Mouse (Mus musculus) C2C12 (cell line): ENCODE measurements at regions not wholly inside any gene's neighbourhood (a gene's known extent, or its start where the extent isn't known, plus 50 kb on each side); places are given as distances from the start of the nearest gene placed in this dataset.

Experiments used
- H3K27me3 ChIP-seq: one replicate; pipeline ENCODE4 v1.6.1; 2011; ENCODE audit not compliant: control insufficient read depth, insufficient read depth, insufficient read length
- H3K36me3 ChIP-seq: one replicate; pipeline ENCODE4 v1.6.1; 2011; ENCODE audit not compliant: control insufficient read depth, insufficient read depth
- H3K4me3 ChIP-seq: one replicate; pipeline ENCODE4 v1.5.1; 2011; ENCODE audit warnings: mild to moderate bottlenecking, control low read depth; ENCODE audit not compliant: poor library complexity, insufficient read depth, severe bottlenecking
- H3K79me2 ChIP-seq: one replicate; pipeline ENCODE4 v1.6.1; 2011; ENCODE audit not compliant: control insufficient read depth, insufficient read depth
- H3K79me3 ChIP-seq: one replicate; pipeline ENCODE4 v1.6.1; 2011; ENCODE audit warnings: low read depth, control low read depth
- H3ac ChIP-seq: one replicate; pipeline ENCODE3; 2011; ENCODE audit warnings: low read depth; ENCODE audit not compliant: control insufficient read depth, insufficient read length
- CEBPB ChIP-seq: IDR thresholded peaks from one replicate; pipeline ENCODE4 v1.6.1; 2011; ENCODE audit warnings: low read depth, mild to moderate bottlenecking, control low read depth, moderate library complexity
- CTCF ChIP-seq: IDR thresholded peaks from one replicate; pipeline ENCODE4 v1.5.1; 2011; ENCODE audit not compliant: control insufficient read depth, insufficient read depth, insufficient read length
- FOSL1 ChIP-seq: IDR thresholded peaks from one replicate; pipeline ENCODE4 v1.8.0; 2011; ENCODE audit warnings: mild to moderate bottlenecking, low read length; ENCODE audit not compliant: poor library complexity, insufficient read depth, severe bottlenecking
- MAX ChIP-seq: IDR thresholded peaks from one replicate; pipeline ENCODE4 v1.6.1; 2011; ENCODE audit warnings: mild to moderate bottlenecking, control low read depth
- MYOD1 ChIP-seq: IDR thresholded peaks from one replicate; pipeline ENCODE4 v1.6.1; 2011; ENCODE audit warnings: low read depth; ENCODE audit not compliant: control insufficient read depth, insufficient read length
- MYOG ChIP-seq: IDR thresholded peaks from one replicate; pipeline ENCODE4 v1.6.1; 2011; ENCODE audit not compliant: control insufficient read depth, insufficient read length; ENCODE audit errors: extremely low read depth
- USF1 ChIP-seq: IDR thresholded peaks from one replicate; pipeline ENCODE4 v1.6.1; 2011; ENCODE audit warnings: low read depth, mild to moderate bottlenecking, control low read depth, moderate library complexity

DNA sequence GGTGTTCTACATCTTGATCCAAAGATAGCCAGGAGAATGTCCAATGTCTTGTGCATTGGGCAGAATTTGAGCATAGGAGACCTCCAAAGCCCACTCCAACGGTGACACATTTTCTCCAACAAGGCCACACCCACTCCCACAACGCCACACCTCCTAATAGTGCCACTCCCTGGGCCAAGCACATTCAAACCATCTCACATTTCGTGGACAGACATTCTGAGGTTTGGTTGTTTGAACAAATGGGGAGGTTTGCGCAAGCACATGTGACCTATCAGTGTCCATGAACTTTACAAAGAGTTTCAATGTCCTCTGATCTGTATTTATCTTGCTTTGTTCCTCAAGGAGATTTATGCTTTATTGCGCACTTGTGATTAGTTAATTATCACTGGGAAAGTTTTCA lies 63.5 kb downstream of the Gm11983 start:
- Histone ChIP-seq H3K36me3 (no peaks in the 10 kb centered on the region), H3ac (no peak overlapping the region), H3K4me3 (no peak overlapping the region), H3K27me3 (no peaks in the 10 kb centered on the region), H3K79me3 (no peaks in the 10 kb centered on the region), H3K79me2 (no peaks in the 10 kb centered on the region)
- TF ChIP-seq MYOD1 = no peak
- TF ChIP-seq CEBPB = peak; percentile 64

DNA sequence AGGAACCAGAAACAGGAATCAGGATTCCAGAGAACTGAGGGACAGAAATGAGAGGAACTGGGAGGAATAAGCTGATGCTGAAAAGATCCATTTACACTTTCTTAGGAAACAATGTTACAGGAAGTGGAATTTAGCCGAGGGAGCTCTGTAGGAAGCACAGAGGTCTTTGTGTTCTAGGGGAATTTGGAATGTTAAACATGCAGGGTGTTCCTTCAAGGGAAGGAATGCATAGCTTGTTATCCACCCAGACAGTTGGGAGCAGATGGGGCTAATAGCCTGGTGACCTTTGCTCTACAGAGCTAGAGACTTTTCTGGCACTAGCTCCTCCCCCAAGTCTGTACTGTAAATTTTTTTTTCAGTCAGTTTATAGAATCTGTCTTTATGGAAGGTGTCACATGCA lies 64.1 kb downstream of the Gm11983 start:
- no peaks in the 10 kb centered on the region for H3K27me3 ChIP-seq
- no peaks in the 10 kb centered on the region for H3K79me2 ChIP-seq
- no peak overlapping the region for H3ac ChIP-seq
- TF ChIP-seq FOSL1 (no peak), MYOD1 (no peak), CEBPB (no peak), MAX (no peak), MYOG (no peak), USF1 (no peak), CTCF (no peak)
- H3K4me3 ChIP-seq = no peak overlapping the region
- no peaks in the 10 kb centered on the region for H3K36me3 ChIP-seq
- no peaks in the 10 kb centered on the region for H3K79me3 ChIP-seq

DNA sequence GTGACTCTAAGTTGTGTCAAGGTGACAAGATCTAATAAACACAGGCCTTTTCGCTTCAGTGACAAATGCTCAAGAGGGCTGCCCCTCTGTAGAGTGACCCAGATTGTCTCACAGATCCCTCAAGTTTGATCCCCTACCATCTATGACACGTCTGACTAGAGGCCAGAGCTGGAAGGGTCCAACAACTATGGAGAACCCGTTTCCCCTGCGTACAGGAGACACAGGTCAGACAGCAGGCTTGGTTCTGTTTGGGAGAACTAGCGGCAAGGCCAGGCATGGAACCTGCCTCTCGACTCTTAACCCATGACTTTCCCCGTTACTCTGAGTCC lies 68.1 kb downstream of the Gm11983 start:
- no peaks in the 10 kb centered on the region for H3K36me3 ChIP-seq
- no peak overlapping the region for H3K4me3 ChIP-seq
- H3K79me2 ChIP-seq = no peaks in the 10 kb centered on the region
- no peaks in the 10 kb centered on the region for H3K79me3 ChIP-seq
- peaks cover 4% of the 10 kb centered on the region for H3K27me3 ChIP-seq
- no peak overlapping the region for H3ac ChIP-seq
- TF ChIP-seq CEBPB = no peak
- no peak for TF ChIP-seq MAX
- no peak for TF ChIP-seq FOSL1
- no peak for TF ChIP-seq MYOD1
- no peak for TF ChIP-seq USF1
- TF ChIP-seq MYOG = no peak
- TF ChIP-seq CTCF = no peak

DNA sequence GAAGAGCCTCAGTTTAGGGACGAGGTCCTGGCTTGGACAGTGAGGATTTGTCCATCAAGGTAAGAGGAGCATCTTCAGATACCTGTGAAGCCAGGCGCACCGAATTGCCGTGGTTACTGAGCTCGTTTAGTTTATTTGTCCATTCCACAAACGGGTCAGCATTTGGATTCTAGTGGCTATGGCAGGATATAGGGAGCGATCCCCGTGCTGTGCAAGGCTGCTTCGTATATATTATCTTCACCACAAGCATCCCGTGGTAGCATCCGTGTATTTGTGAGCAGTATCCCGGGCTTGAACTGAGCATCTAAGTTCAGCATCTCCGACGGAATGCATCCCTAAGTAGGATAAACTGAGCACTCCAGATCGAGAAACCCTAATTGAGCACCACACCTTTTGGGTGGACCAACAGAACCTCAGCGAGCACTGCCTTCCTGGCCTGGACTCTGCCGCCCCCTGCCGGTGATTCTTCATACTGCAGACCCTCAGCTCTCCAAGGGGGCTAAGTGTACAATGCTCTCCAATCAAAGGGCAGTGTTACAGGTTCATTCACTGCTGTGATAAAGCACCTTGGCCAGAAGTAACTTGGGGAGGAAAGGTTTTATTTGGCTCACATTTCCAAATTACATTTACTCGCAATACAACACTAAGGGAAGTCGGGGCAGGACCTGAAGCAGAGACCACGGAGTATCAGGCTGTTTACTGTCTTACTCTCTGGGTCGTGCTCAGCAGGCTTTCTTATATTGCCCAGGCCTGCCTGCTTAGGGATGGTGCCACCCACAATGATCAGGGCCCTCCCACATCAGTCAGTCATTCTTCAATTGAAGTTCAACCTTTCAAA lies 68.6 kb downstream of the Gm11983 start:
- no peak overlapping the region for H3ac ChIP-seq
- H3K36me3 ChIP-seq = no peaks in the 10 kb centered on the region
- peaks cover 4% of the 10 kb centered on the region for H3K27me3 ChIP-seq
- H3K4me3 ChIP-seq = no peak overlapping the region
- no peaks in the 10 kb centered on the region for H3K79me3 ChIP-seq
- no peaks in the 10 kb centered on the region for H3K79me2 ChIP-seq
- no peak for TF ChIP-seq MYOG
- no peak for TF ChIP-seq FOSL1
- TF ChIP-seq CEBPB = no peak
- no peak for TF ChIP-seq USF1
- peak; percentile 71 for TF ChIP-seq CTCF
- no peak for TF ChIP-seq MYOD1

GRCm38 (mm10) chr11:6766725-6767124 lies 70.7 kb downstream of the Gm11983 start:
- peaks cover 4% of the 10 kb centered on the region for H3K27me3 ChIP-seq
- no peaks in the 10 kb centered on the region for H3K79me2 ChIP-seq
- no peak overlapping the region for H3K4me3 ChIP-seq
- H3K36me3 ChIP-seq = no peaks in the 10 kb centered on the region
- H3ac ChIP-seq = no peak overlapping the region
- H3K79me3 ChIP-seq = no peaks in the 10 kb centered on the region
- TF ChIP-seq USF1 (no peak), MYOD1 (no peak), CEBPB (no peak), MAX (no peak), FOSL1 (no peak)

- no peaks in the 10 kb centered on the region for H3K36me3 ChIP-seq
- no peaks in the 10 kb centered on the region for H3K79me2 ChIP-seq
- no peak for TF ChIP-seq MYOD1
- TF ChIP-seq MAX = no peak
- no peak for TF ChIP-seq MYOG
- TF ChIP-seq USF1 = no peak
- H3K27me3 ChIP-seq = peaks cover 4% of the 10 kb centered on the region
- H3K4me3 ChIP-seq = no peak overlapping the region
- H3K79me3 ChIP-seq = no peaks in the 10 kb centered on the region
- H3ac ChIP-seq = no peak overlapping the region
Measured at GRCm38 (mm10) chr11:6765333-6765957, 72.0 kb downstream of the Gm11983 start.
